Mouse (Mus musculus): Measurements from ENCODE around the gene Rpl13a. TPM values are rescaled to one million over a fixed set of nuclear protein-coding genes. Genes with fewer than 3 reads are reported as not detected.
"Not testable (repeated sequence)": the region's sequence is repeated elsewhere in the genome, so short reads cannot be mapped to it uniquely, and the experiment has no call there.

Gene Rpl13a
- polyA plus RNA-seq, 1 experiment: 1,569 TPM

GRCm38 (mm10) chr7:45105491-45105890 is 23.1 kb downstream of the Rpl13a start:
- H3K4me3 ChIP-seq (ENCODE audit: insufficient read depth, low read length): no peak overlapping the region
- TF ChIP-seq POLR2A (IDR thresholded peaks at IDR 0.05; ENCODE audit: borderline replicate concordance, low read depth, low read length) (no peak), CTCF (IDR thresholded peaks at IDR 0.05; ENCODE audit: low read depth, low read length) (no peak)
- H3K4me1 ChIP-seq (ENCODE audit: control insufficient read depth, insufficient read depth, low read length): peaks cover 12% of the 10 kb centered on the region
- H3K27ac ChIP-seq (ENCODE audit: insufficient read depth, low read depth, low read length): no peak overlapping the region

GRCm38 (mm10) chr7:45104941-45105340 is 23.6 kb downstream of the Rpl13a start:
- TF ChIP-seq POLR2A (IDR thresholded peaks at IDR 0.05; ENCODE audit: borderline replicate concordance, low read depth, low read length) (no peak), CTCF (IDR thresholded peaks at IDR 0.05; ENCODE audit: low read depth, low read length) (no peak)
- Histone ChIP-seq H3K4me1 (ENCODE audit: control insufficient read depth, insufficient read depth, low read length) (peaks cover 12% of the 10 kb centered on the region), H3K27ac (ENCODE audit: insufficient read depth, low read depth, low read length) (no peak overlapping the region), H3K4me3 (ENCODE audit: insufficient read depth, low read length) (no peak overlapping the region)

GRCm38 (mm10) chr7:45103652-45104180 is 24.8 kb downstream of the Rpl13a start, which contains the start of gene Fcgrt:
Gene Fcgrt (minus strand): TSS chr7:45103851.
- Histone ChIP-seq H3K27ac (ENCODE audit: insufficient read depth, low read depth, low read length) (peak within 1 kb of the TSS; percentile 63), H3K4me3 (ENCODE audit: insufficient read depth, low read length) (peak within 1 kb of the TSS; percentile 53), H3K4me1 (ENCODE audit: control insufficient read depth, insufficient read depth, low read length) (peaks cover 12% of the 10 kb centered on the region)
- TF ChIP-seq CTCF (IDR thresholded peaks at IDR 0.05; ENCODE audit: low read depth, low read length): no peak
- no peak for TF ChIP-seq POLR2A (IDR thresholded peaks at IDR 0.05; ENCODE audit: borderline replicate concordance, low read depth, low read length)

GRCm38 (mm10) chr7:45102940-45103585 is 25.5 kb downstream of the Rpl13a start:
- Histone ChIP-seq H3K27ac (ENCODE audit: insufficient read depth, low read depth, low read length) (peak overlapping the region; percentile 63), H3K4me1 (ENCODE audit: control insufficient read depth, insufficient read depth, low read length) (peaks cover 18% of the 10 kb centered on the region), H3K4me3 (ENCODE audit: insufficient read depth, low read length) (peak overlapping the region; percentile 53)
- TF ChIP-seq CTCF (IDR thresholded peaks at IDR 0.05; ENCODE audit: low read depth, low read length) (no peak), POLR2A (IDR thresholded peaks at IDR 0.05; ENCODE audit: borderline replicate concordance, low read depth, low read length) (no peak)

GRCm38 (mm10) chr7:45102441-45102840 is 26.1 kb downstream of the Rpl13a start:
- Histone ChIP-seq H3K4me1 (ENCODE audit: control insufficient read depth, insufficient read depth, low read length) (peaks cover 23% of the 10 kb centered on the region), H3K4me3 (ENCODE audit: insufficient read depth, low read length) (no peak overlapping the region), H3K27ac (ENCODE audit: insufficient read depth, low read depth, low read length) (no peak overlapping the region)
- TF ChIP-seq CTCF (IDR thresholded peaks at IDR 0.05; ENCODE audit: low read depth, low read length) (no peak), POLR2A (IDR thresholded peaks at IDR 0.05; ENCODE audit: borderline replicate concordance, low read depth, low read length) (no peak)

GRCm38 (mm10) chr7:45100046-45100445 is 28.5 kb downstream of the Rpl13a start:
- TF ChIP-seq CTCF (IDR thresholded peaks at IDR 0.05; ENCODE audit: low read depth, low read length) (no peak), POLR2A (IDR thresholded peaks at IDR 0.05; ENCODE audit: borderline replicate concordance, low read depth, low read length) (no peak)
- H3K4me3 ChIP-seq (ENCODE audit: insufficient read depth, low read length): no peak overlapping the region
- H3K4me1 ChIP-seq (ENCODE audit: control insufficient read depth, insufficient read depth, low read length): peaks cover 44% of the 10 kb centered on the region
- no peak overlapping the region for H3K27ac ChIP-seq (ENCODE audit: insufficient read depth, low read depth, low read length)

GRCm38 (mm10) chr7:45098541-45099240 is 29.9 kb downstream of the Rpl13a start:
- H3K4me1 ChIP-seq (ENCODE audit: control insufficient read depth, insufficient read depth, low read length): peaks cover 48% of the 10 kb centered on the region
- no peak overlapping the region; the same call in 1 of the 2 replicates for H3K27ac ChIP-seq (ENCODE audit: insufficient read depth, low read depth, low read length)
- peak; percentile 52 for TF ChIP-seq CTCF (IDR thresholded peaks at IDR 0.05; ENCODE audit: low read depth, low read length)
- TF ChIP-seq POLR2A (IDR thresholded peaks at IDR 0.05; ENCODE audit: borderline replicate concordance, low read depth, low read length): no peak
- H3K4me3 ChIP-seq (ENCODE audit: insufficient read depth, low read length): no peak overlapping the region

GRCm38 (mm10) chr7:45097479-45097878 is 31.1 kb downstream of the Rpl13a start:
- no peak overlapping the region for H3K4me3 ChIP-seq (ENCODE audit: insufficient read depth, low read length)
- peak overlapping the region; percentile 92 for H3K27ac ChIP-seq (ENCODE audit: insufficient read depth, low read depth, low read length)
- H3K4me1 ChIP-seq (ENCODE audit: control insufficient read depth, insufficient read depth, low read length): peaks cover 43% of the 10 kb centered on the region
- TF ChIP-seq CTCF (IDR thresholded peaks at IDR 0.05; ENCODE audit: low read depth, low read length): no peak
- no peak for TF ChIP-seq POLR2A (IDR thresholded peaks at IDR 0.05; ENCODE audit: borderline replicate concordance, low read depth, low read length)

- H3K4me3 ChIP-seq (ENCODE audit: insufficient read depth, low read length): not testable (repeated sequence)
- H3K27ac ChIP-seq (ENCODE audit: insufficient read depth, low read depth, low read length): peak overlapping the region; percentile 72; the same call in 1 of the 2 replicates
- H3K4me1 ChIP-seq (ENCODE audit: control insufficient read depth, insufficient read depth, low read length): peaks cover 42% of the 10 kb centered on the region
These were observed 32.6 kb downstream of the Rpl13a start for GRCm38 (mm10) chr7:45095965-45096364.

GRCm38 (mm10) chr7:45095367-45095766 is 33.2 kb downstream of the Rpl13a start:
- Histone ChIP-seq H3K4me3 (ENCODE audit: insufficient read depth, low read length) (no peak overlapping the region), H3K4me1 (ENCODE audit: control insufficient read depth, insufficient read depth, low read length) (peaks cover 42% of the 10 kb centered on the region), H3K27ac (ENCODE audit: insufficient read depth, low read depth, low read length) (peak overlapping the region; percentile 72)
- TF ChIP-seq CTCF (IDR thresholded peaks at IDR 0.05; ENCODE audit: low read depth, low read length): no peak
- TF ChIP-seq POLR2A (IDR thresholded peaks at IDR 0.05; ENCODE audit: borderline replicate concordance, low read depth, low read length): no peak

Data from bone marrow macrophage, adult 2 months (primary cell).